Mouse (Mus musculus): ENCODE data around the gene Rictor.

DNA sequence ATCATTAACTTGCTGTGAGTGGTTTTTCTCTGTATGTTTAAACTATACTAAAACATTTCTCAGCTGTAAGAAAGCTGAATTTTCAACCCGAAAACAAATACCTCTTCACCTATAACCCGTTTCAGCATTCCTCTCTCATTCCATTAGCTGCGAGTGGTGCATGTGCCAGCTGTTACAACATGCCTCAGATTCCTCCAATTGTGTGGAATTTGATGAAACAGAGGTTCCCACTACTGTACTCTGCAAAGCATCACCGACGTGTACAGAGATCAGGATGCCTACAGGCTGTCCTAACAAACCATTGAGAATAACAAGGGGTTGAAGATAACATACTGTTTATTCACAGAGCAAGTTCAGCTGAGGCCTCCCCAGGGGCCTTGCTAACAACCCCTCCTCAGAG, 42.1 kb upstream of the Rictor start:
- TF ChIP-seq POLR2A (IDR thresholded peaks at IDR 0.05; ENCODE audit: insufficient read depth, low read depth, low read length) (no peak), CTCF (IDR thresholded peaks at IDR 0.05) (no peak), EP300 (IDR thresholded peaks at IDR 0.05; ENCODE audit: insufficient read depth, low read depth, low read length) (no peak)
